Mouse (Mus musculus): ENCODE results near the gene Gm49354. TPM values are rescaled to one million over a fixed set of nuclear protein-coding genes. Genes with fewer than 3 reads are reported as not detected.
A peak's percentile ranks its signal among the peaks of the same experiment; 100 is the strongest.
"Not testable (repeated sequence)": the region's sequence is repeated elsewhere in the genome, so short reads cannot be mapped to it uniquely, and the experiment has no call there.

Gene Gm49354
- polyA plus RNA-seq, 1 experiment = not detected

DNA sequence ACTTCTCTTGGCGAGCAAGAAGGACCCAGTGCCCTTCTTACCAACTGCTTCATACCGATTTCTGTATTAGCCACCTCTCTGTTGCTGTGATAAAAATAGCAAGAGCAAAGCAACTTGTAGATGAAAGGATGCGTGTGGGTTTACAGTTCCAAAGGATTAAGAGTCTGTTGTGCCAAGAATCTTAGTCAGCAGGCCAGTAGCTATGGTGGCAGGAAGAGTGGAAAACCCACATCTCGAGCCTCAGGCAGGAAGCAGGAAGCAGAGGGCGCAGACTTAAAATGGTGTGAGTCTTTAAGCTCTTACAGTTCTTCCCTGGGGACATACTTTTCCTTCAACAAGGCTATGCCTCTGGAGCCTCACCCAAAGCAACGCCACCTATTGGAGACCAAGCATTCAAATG lies 36.6 kb downstream of the Gm49354 start:
- H3K27ac ChIP-seq (ENCODE audit: insufficient read depth, low read depth, low read length) = no peak overlapping the region
- no peaks in the 10 kb centered on the region for H3K36me3 ChIP-seq (ENCODE audit: control insufficient read depth, insufficient read depth, low read length)
- no peaks in the 10 kb centered on the region for H3K4me1 ChIP-seq (ENCODE audit: control insufficient read depth, insufficient read depth, low read length)
- TF ChIP-seq POLR2A (IDR thresholded peaks at IDR 0.05; ENCODE audit: low read depth, low read length) (no peak), CTCF (conservative IDR thresholded peaks at IDR 0.05; ENCODE audit: insufficient read depth, insufficient read length, low read depth, low read length) (no peak)
- H3K27me3 ChIP-seq (replicated peaks; ENCODE audit: control insufficient read depth, insufficient read depth, low read length) = no peaks in the 10 kb centered on the region
- H3K4me3 ChIP-seq (ENCODE audit: insufficient read depth, low read depth, low read length) = no peak overlapping the region
- WGBS = 74% methylated on average over 6 of the region's 6 CpGs
- no peak for DNase-seq

DNA sequence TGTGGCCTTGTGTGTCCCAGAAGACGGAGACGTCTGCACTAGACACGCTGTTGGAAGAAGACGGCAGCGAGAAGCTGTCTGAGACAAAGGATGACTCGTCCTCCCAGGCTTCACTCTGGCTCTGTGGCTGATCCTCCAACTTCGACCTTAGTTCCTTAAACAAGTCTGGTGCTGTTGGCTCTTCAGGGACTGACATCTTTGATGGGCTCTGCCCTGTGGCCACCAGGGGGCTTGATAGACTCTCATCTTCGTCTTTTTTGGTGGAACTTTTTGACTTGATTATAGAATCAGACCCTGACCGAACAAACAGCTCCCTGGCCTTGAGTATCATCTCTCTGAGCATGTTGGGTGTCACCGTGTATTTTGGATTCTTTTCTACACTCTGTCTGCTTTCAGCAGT lies 40.3 kb downstream of the Gm49354 start:
- TF ChIP-seq CTCF (conservative IDR thresholded peaks at IDR 0.05; ENCODE audit: insufficient read depth, insufficient read length, low read depth, low read length) = no peak; the same call in 1 of the 2 replicates
- TF ChIP-seq POLR2A (IDR thresholded peaks at IDR 0.05; ENCODE audit: low read depth, low read length) = no peak
- WGBS = 71% methylated on average over 10 of the region's 10 CpGs
- Histone ChIP-seq H3K4me3 (ENCODE audit: insufficient read depth, low read depth, low read length) (no peak overlapping the region), H3K27me3 (replicated peaks; ENCODE audit: control insufficient read depth, insufficient read depth, low read length) (no peaks in the 10 kb centered on the region), H3K36me3 (ENCODE audit: control insufficient read depth, insufficient read depth, low read length) (no peaks in the 10 kb centered on the region), H3K27ac (ENCODE audit: insufficient read depth, low read depth, low read length) (no peak overlapping the region), H3K4me1 (ENCODE audit: control insufficient read depth, insufficient read depth, low read length) (no peaks in the 10 kb centered on the region)
- DNase-seq = no peak

DNA sequence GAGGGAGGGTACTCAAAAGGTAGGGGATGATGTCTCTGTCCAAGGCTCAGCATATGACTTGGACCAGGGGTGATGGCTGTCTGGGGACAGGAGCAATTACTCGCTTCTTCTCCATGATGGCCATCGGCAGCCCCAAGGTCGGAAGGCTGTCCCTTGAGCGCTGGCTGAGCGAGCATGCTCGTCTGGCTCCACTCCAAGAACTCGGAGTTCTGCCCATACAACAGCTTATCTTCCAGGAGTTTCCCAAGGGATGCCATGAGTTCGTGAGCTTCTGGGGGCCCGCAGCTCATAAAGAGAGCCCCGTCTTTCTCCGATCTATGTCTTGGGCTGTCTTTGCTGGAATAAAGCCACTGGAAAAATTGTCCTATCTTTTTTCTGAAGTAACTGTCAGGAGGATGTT lies 40.9 kb downstream of the Gm49354 start:
- Histone ChIP-seq H3K36me3 (ENCODE audit: control insufficient read depth, insufficient read depth, low read length) (no peaks in the 10 kb centered on the region), H3K27ac (ENCODE audit: insufficient read depth, low read depth, low read length) (no peak overlapping the region), H3K4me1 (ENCODE audit: control insufficient read depth, insufficient read depth, low read length) (no peaks in the 10 kb centered on the region), H3K4me3 (ENCODE audit: insufficient read depth, low read depth, low read length) (no peak overlapping the region), H3K27me3 (replicated peaks; ENCODE audit: control insufficient read depth, insufficient read depth, low read length) (no peaks in the 10 kb centered on the region)
- TF ChIP-seq POLR2A (IDR thresholded peaks at IDR 0.05; ENCODE audit: low read depth, low read length) (no peak), CTCF (conservative IDR thresholded peaks at IDR 0.05; ENCODE audit: insufficient read depth, insufficient read length, low read depth, low read length) (no peak)
- 74% methylated on average over 11 of the region's 11 CpGs for WGBS
- peak; percentile 20 for DNase-seq

DNA sequence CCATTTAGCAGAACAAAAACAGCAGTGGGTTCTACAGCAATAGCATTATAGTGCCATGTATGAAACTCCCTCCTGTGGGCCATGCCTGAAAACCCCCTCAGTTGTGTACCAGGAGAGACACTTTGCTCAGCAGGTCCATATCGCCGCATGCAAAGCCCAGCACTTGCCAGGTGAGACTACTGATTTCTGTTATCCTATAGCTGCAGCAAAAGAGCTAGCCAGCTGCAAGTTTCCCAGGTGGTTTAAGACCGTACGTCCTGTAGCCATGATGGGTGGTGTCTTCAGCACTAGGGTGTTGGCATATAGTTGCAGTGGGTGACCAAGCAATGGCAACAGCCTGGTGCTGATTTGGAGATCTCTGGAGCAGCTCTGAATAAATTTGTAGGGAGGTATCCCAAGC lies 42.6 kb downstream of the Gm49354 start:
- Histone ChIP-seq H3K27ac (ENCODE audit: insufficient read depth, low read depth, low read length) (no peak overlapping the region), H3K27me3 (replicated peaks; ENCODE audit: control insufficient read depth, insufficient read depth, low read length) (no peaks in the 10 kb centered on the region), H3K36me3 (ENCODE audit: control insufficient read depth, insufficient read depth, low read length) (no peaks in the 10 kb centered on the region), H3K4me3 (ENCODE audit: insufficient read depth, low read depth, low read length) (no peak overlapping the region), H3K4me1 (ENCODE audit: control insufficient read depth, insufficient read depth, low read length) (no peaks in the 10 kb centered on the region)
- TF ChIP-seq POLR2A (IDR thresholded peaks at IDR 0.05; ENCODE audit: low read depth, low read length) (no peak), CTCF (conservative IDR thresholded peaks at IDR 0.05; ENCODE audit: insufficient read depth, insufficient read length, low read depth, low read length) (no peak)
- 92% methylated on average over 4 of the region's 4 CpGs for WGBS
- DNase-seq = no peak

DNA sequence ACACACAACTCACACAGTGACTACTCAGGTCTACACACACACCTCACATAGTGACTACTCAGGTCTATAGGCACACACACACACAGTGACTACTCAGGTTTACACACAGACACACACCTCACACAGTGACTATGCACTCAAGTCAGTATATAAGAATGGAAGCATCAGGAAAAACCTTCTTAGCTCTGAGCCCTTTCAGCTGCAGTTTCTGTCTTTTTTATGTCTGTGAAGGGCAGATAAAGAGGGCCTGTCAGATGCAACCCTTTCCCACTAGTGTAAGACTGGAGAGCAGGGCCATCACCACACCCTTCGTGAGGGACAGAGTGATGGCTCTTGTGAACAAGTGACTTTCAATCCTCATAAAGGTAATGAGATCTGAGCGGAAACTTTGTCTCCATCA lies 43.6 kb downstream of the Gm49354 start:
- H3K4me1 ChIP-seq (ENCODE audit: control insufficient read depth, insufficient read depth, low read length) = no peaks in the 10 kb centered on the region
- H3K36me3 ChIP-seq (ENCODE audit: control insufficient read depth, insufficient read depth, low read length) = no peaks in the 10 kb centered on the region
- no peaks in the 10 kb centered on the region for H3K27me3 ChIP-seq (replicated peaks; ENCODE audit: control insufficient read depth, insufficient read depth, low read length)
- no peak overlapping the region for H3K27ac ChIP-seq (ENCODE audit: insufficient read depth, low read depth, low read length)
- H3K4me3 ChIP-seq (ENCODE audit: insufficient read depth, low read depth, low read length) = no peak overlapping the region
- WGBS = 89% methylated on average over 2 of the region's 2 CpGs
- TF ChIP-seq CTCF (conservative IDR thresholded peaks at IDR 0.05; ENCODE audit: insufficient read depth, insufficient read length, low read depth, low read length) (no peak), POLR2A (IDR thresholded peaks at IDR 0.05; ENCODE audit: low read depth, low read length) (no peak)
- no peak for DNase-seq

DNA sequence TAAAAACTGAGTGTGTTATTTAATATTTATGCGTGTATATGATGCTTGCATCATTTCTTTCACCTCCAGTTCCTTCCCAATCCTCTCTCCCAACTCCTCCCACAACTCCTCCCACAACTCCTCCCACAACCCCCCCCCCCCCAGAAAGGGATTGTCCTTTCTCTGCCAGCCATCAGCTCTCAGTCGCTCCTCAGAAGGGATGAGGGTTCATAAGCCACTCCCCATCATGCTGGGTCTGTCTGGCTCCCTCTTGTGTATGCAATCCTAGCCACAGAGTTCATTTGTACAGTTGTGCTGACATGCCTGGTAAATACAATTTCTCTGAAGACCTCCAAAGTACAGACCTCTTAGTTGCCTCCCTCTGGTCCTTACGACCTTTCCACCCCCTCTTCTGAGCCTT lies 46.9 kb downstream of the Gm49354 start:
- 29% methylated on average over 3 of the region's 3 CpGs for WGBS
- H3K27me3 ChIP-seq (replicated peaks; ENCODE audit: control insufficient read depth, insufficient read depth, low read length) = no peaks in the 10 kb centered on the region
- TF ChIP-seq POLR2A (IDR thresholded peaks at IDR 0.05; ENCODE audit: low read depth, low read length) = no peak
- no peak for TF ChIP-seq CTCF (conservative IDR thresholded peaks at IDR 0.05; ENCODE audit: insufficient read depth, insufficient read length, low read depth, low read length)
- H3K4me1 ChIP-seq (ENCODE audit: control insufficient read depth, insufficient read depth, low read length) = no peaks in the 10 kb centered on the region
- H3K27ac ChIP-seq (ENCODE audit: insufficient read depth, low read depth, low read length) = no peak overlapping the region
- no peaks in the 10 kb centered on the region for H3K36me3 ChIP-seq (ENCODE audit: control insufficient read depth, insufficient read depth, low read length)
- DNase-seq = no peak
- H3K4me3 ChIP-seq (ENCODE audit: insufficient read depth, low read depth, low read length) = no peak overlapping the region

DNA sequence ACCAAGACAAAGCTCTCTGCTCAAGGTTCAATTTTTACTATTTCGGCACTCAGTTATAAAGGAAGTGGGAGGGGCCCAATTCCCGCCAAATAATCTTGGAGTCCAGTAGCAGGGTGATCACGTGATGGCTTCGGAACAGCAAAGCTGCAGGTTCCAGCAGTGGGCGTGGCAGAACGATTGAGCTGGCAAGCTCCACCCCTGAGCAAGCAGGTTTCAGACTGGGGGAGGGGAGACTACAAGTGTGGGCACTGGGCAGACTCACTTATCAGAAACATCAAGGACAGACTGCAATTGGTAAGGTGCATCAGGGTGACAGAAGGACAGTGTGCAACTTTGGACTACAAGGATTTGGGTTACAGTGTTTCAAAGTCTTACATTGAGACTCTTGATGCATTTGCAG lies 47.7 kb downstream of the Gm49354 start:
- DNase-seq = peak; percentile 19
- H3K36me3 ChIP-seq (ENCODE audit: control insufficient read depth, insufficient read depth, low read length); H3K4me3 ChIP-seq (ENCODE audit: insufficient read depth, low read depth, low read length); H3K4me1 ChIP-seq (ENCODE audit: control insufficient read depth, insufficient read depth, low read length); H3K27ac ChIP-seq (ENCODE audit: insufficient read depth, low read depth, low read length); H3K27me3 ChIP-seq (replicated peaks; ENCODE audit: control insufficient read depth, insufficient read depth, low read length): not testable (repeated sequence)
- WGBS = 30% methylated on average over 6 of the region's 6 CpGs

DNA sequence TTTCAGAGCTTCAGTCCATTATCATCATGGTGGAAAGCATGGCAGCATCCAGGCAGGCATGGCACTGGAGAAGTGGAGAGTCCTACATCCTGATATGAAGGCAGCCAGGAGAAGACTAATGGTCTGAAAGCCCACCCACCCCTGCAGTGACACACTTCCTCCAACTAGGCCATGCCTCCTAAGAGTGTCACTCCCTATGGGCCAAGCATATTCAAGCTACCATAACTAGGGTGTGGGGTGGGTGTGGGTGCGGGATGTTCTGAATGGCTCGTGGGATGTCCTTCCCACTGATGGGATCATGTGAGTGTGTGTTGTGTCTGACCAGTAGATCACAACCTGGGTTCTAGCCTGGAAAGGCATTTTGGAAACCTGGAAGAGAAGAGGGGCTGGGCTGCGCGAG lies 48.1 kb downstream of the Gm49354 start:
- no peak overlapping the region for H3K4me3 ChIP-seq (ENCODE audit: insufficient read depth, low read depth, low read length)
- no peak for DNase-seq
- TF ChIP-seq POLR2A (IDR thresholded peaks at IDR 0.05; ENCODE audit: low read depth, low read length) (no peak), CTCF (conservative IDR thresholded peaks at IDR 0.05; ENCODE audit: insufficient read depth, insufficient read length, low read depth, low read length) (no peak)
- no peaks in the 10 kb centered on the region for H3K4me1 ChIP-seq (ENCODE audit: control insufficient read depth, insufficient read depth, low read length)
- no peak overlapping the region for H3K27ac ChIP-seq (ENCODE audit: insufficient read depth, low read depth, low read length)
- H3K36me3 ChIP-seq (ENCODE audit: control insufficient read depth, insufficient read depth, low read length) = no peaks in the 10 kb centered on the region
- 79% methylated on average over 4 of the region's 4 CpGs for WGBS
- H3K27me3 ChIP-seq (replicated peaks; ENCODE audit: control insufficient read depth, insufficient read depth, low read length) = no peaks in the 10 kb centered on the region

Data from kidney, adult 2 months (tissue).